In genomic region chr15:77411035-77411434, GRCm38 (mm10) we compare ENCODE assay signal across 15 mouse cellular contexts. TPM values are rescaled to one million over a fixed set of nuclear protein-coding genes. Genes with fewer than 3 reads are reported as not detected.
"Had no signal": no experiment of that assay in that cellular context is flagged by ENCODE, and none has a peak within 500 bp of the region (broad histone marks: within the 10 kb centered on the region; RNA-seq: fewer than 3 reads in every experiment).

Gene Apol9a (minus strand): TSS chr15:77411135.

RNA-seq across cellular contexts. Expression of gene Apol9a, which starts in this region (rescaled TPM):
- total RNA-seq: gastrocnemius, adult 2 months; gastrocnemius, postnatal 10 days; gastrocnemius, postnatal 25 days; gastrocnemius, postnatal 4 days; granulocyte monocyte progenitor cell, adult 5-6 weeks; layer of hippocampus, adult 2 months; layer of hippocampus, postnatal 25 days; left cerebral cortex, adult 2 months had no signal
- polyA plus RNA-seq: heart, embryonic 10.5 days; hindbrain, embryonic 12.5 days; hindbrain, embryonic 14.5 days; limb, embryonic 10.5 days; limb, embryonic 12.5 days; liver, embryonic 12.5 days; liver, embryonic 14.5 days had no signal
